Mouse (Mus musculus) bone marrow macrophage, adult 2 months (primary cell): ENCODE results near the gene Fbxo36. TPM values are rescaled to one million over a fixed set of nuclear protein-coding genes. Genes with fewer than 3 reads are reported as not detected.

Experiments used
- H3K27ac ChIP-seq: 2 replicates; pipeline ENCODE4 v1.5.1; 2012; ENCODE audit warnings: low read depth, low read length; ENCODE audit not compliant: insufficient read depth
- H3K4me1 ChIP-seq: 2 replicates; pipeline ENCODE4 v1.6.1; 2012; ENCODE audit warnings: low read length; ENCODE audit not compliant: control insufficient read depth, insufficient read depth
- H3K4me3 ChIP-seq: 2 replicates; pipeline ENCODE4 v1.5.1; 2012; ENCODE audit warnings: mild to moderate bottlenecking, low read length, moderate library complexity; ENCODE audit not compliant: insufficient read depth
- CTCF ChIP-seq: IDR thresholded peaks from 2 replicates; pipeline ENCODE4 v1.5.1; 2012; ENCODE audit warnings: low read depth, mild to moderate bottlenecking, low read length, moderate library complexity
- POLR2A ChIP-seq: IDR thresholded peaks from 2 replicates; pipeline ENCODE4 v1.6.1; 2012; ENCODE audit warnings: mild to moderate bottlenecking, low read depth, low read length, borderline replicate concordance
- polyA plus RNA-seq: library from polyadenylated mRNA; stranded (reverse); fragments of >200 nt; gene quantifications from 2 replicates; pipeline ENCODE4 v1.2.4, GENCODE M21; 2012; ENCODE audit not compliant: missing spikeins, insufficient read depth, insufficient read length

The Fbxo36 gene
- polyA plus RNA-seq, 1 experiment = 3.4 TPM

- no peak overlapping the region for H3K4me3 ChIP-seq
- H3K27ac ChIP-seq = no peak overlapping the region
- TF ChIP-seq POLR2A = no peak
- TF ChIP-seq CTCF = 0 out of 2 replicates have a peak, but pooled peaks have one; percentile 30
Measured at GRCm38 (mm10) chr1:84885921-84886320, 46.3 kb downstream of the Fbxo36 start.

GRCm38 (mm10) chr1:84889330-84890004 is 49.8 kb downstream of the Fbxo36 start:
- Histone ChIP-seq H3K4me1 (no peaks in the 10 kb centered on the region), H3K4me3 (no peak overlapping the region), H3K27ac (no peak overlapping the region)
- no peak for TF ChIP-seq POLR2A
- TF ChIP-seq CTCF = no peak

More at GRCm38 (mm10) chr1:84885921-84886320, 46.3 kb downstream of the Fbxo36 start:
- peaks cover 21% of the 10 kb centered on the region for H3K4me1 ChIP-seq

GRCm38 (mm10) chr1:84890005-84890393 is 50.4 kb downstream of the Fbxo36 start:
- no peak overlapping the region for H3K27ac ChIP-seq

GRCm38 (mm10) chr1:84890503-84890902 is 50.9 kb downstream of the Fbxo36 start:
- Histone ChIP-seq H3K4me3 (no peak overlapping the region), H3K27ac (no peak overlapping the region), H3K4me1 (no peaks in the 10 kb centered on the region)
- TF ChIP-seq CTCF (no peak), POLR2A (no peak)

More at GRCm38 (mm10) chr1:84890005-84890393, 50.4 kb downstream of the Fbxo36 start:
- Histone ChIP-seq H3K4me3 (no peak overlapping the region), H3K4me1 (no peaks in the 10 kb centered on the region)
- no peak for TF ChIP-seq CTCF
- no peak for TF ChIP-seq POLR2A

GRCm38 (mm10) chr1:84891746-84892145 is 52.1 kb downstream of the Fbxo36 start:
- no peak overlapping the region for H3K4me3 ChIP-seq
- TF ChIP-seq POLR2A (no peak), CTCF (no peak)
- no peaks in the 10 kb centered on the region for H3K4me1 ChIP-seq
- H3K27ac ChIP-seq = no peak overlapping the region

- no peak for TF ChIP-seq POLR2A
- Histone ChIP-seq H3K4me3 (no peak overlapping the region), H3K4me1 (peaks cover 2% of the 10 kb centered on the region; the same call in 1 of the 2 replicates), H3K27ac (no peak overlapping the region)
Measured at GRCm38 (mm10) chr1:84897364-84897763, 57.7 kb downstream of the Fbxo36 start.

- Histone ChIP-seq H3K4me1 (peaks cover 2% of the 10 kb centered on the region; the same call in 1 of the 2 replicates), H3K4me3 (no peak overlapping the region), H3K27ac (no peak overlapping the region)
- TF ChIP-seq POLR2A = no peak
- TF ChIP-seq CTCF = no peak
Measured at GRCm38 (mm10) chr1:84899156-84899555, 59.5 kb downstream of the Fbxo36 start.

GRCm38 (mm10) chr1:84904467-84904866 is 64.8 kb downstream of the Fbxo36 start:
- H3K27ac ChIP-seq = no peak overlapping the region
- H3K4me1 ChIP-seq = no peaks in the 10 kb centered on the region
- no peak overlapping the region for H3K4me3 ChIP-seq
- TF ChIP-seq POLR2A = no peak
- TF ChIP-seq CTCF = no peak

- Histone ChIP-seq H3K4me1 (peaks cover 4% of the 10 kb centered on the region), H3K4me3 (no peak overlapping the region), H3K27ac (no peak overlapping the region)
- TF ChIP-seq CTCF = no peak
- TF ChIP-seq POLR2A = no peak
Measured at GRCm38 (mm10) chr1:84910177-84910804, 70.7 kb downstream of the Fbxo36 start.

- peaks cover 5% of the 10 kb centered on the region for H3K4me1 ChIP-seq
- TF ChIP-seq CTCF = no peak
- no peak for TF ChIP-seq POLR2A
- no peak overlapping the region for H3K4me3 ChIP-seq
- no peak overlapping the region for H3K27ac ChIP-seq
Measured at GRCm38 (mm10) chr1:84912571-84912970, 72.9 kb downstream of the Fbxo36 start.
